26 mouse cellular contexts compared by ENCODE assay signal in genomic region chr9:95207661-95208060, GRCm38 (mm10).
A peak's percentile ranks its signal among the peaks of the same experiment; 100 is the strongest.
DNase-seq lines count a peak whose midpoint lies in the region; ATAC-seq and TF ChIP-seq lines count a peak whose summit lies in the region.
"Had no signal": no experiment of that assay in that cellular context is flagged by ENCODE, and none has a peak within 500 bp of the region (broad histone marks: within the 10 kb centered on the region; RNA-seq: fewer than 3 reads in every experiment).

No protein-coding gene starts in this region.

- 63% methylated on average over 7 of the region's 7 CpGs for WGBS in cerebellum, adult 2 months
- 60% methylated on average over 7 of the region's 7 CpGs for WGBS in hindbrain, postnatal 0 days
- WGBS in hindbrain, embryonic 16.5 days, result 67% methylated on average over 7 of the region's 7 CpGs

- H3K4me2 ChIP-seq in hindbrain, postnatal 0 days (ENCODE audit: low read depth, low read length), result no peak overlapping the region
- no peak overlapping the region for H3K4me2 ChIP-seq in hindbrain, embryonic 16.5 days (ENCODE audit: low read length)
- H3K4me2 ChIP-seq: heart, embryonic 11.5 days; hindbrain, embryonic 15.5 days; kidney, embryonic 15.5 days; liver, embryonic 15.5 days; lung, embryonic 15.5 days; midbrain, embryonic 13.5 days had no signal

- no peak overlapping the region for H3K9ac ChIP-seq in hindbrain, postnatal 0 days (replicated peaks; ENCODE audit: low read length)
- H3K9ac ChIP-seq in hindbrain, embryonic 16.5 days (ENCODE audit: low read depth, low read length), result no peak overlapping the region
- H3K9ac ChIP-seq: hindbrain, embryonic 15.5 days; kidney, embryonic 15.5 days; liver, embryonic 15.5 days; lung, embryonic 15.5 days; midbrain, embryonic 13.5 days had no signal

- TF ChIP-seq CTCF in cerebellum, adult 2 months (IDR thresholded peaks at IDR 0.05; ENCODE audit: borderline replicate concordance, insufficient read depth, low read depth, low read length), result no peak
- no peak for TF ChIP-seq CTCF in hindbrain, postnatal 0 days (IDR thresholded peaks at IDR 0.05; ENCODE audit: low read depth)

- TF ChIP-seq POLR2A in cerebellum, adult 2 months (IDR thresholded peaks at IDR 0.05; ENCODE audit: borderline replicate concordance, insufficient read depth, low read length), result no peak

- ATAC-seq in cerebellum, adult (ENCODE audit: insufficient number of reproducible peaks, low FRiP score, low TSS enrichment), result no peak
- ATAC-seq in hindbrain, postnatal 0 days, result no peak
- no peak for ATAC-seq in hindbrain, embryonic 16.5 days
- no peak for ATAC-seq in inflammation-experienced regulatory T-cells, adult 6 months
- ATAC-seq: intestine, postnatal 0 days; midbrain, embryonic 13.5 days had no signal

- H3K27me3 ChIP-seq in cerebellum, adult 2 months (ENCODE audit: control insufficient read depth, insufficient read depth, low read length), result no peaks in the 10 kb centered on the region
- no peaks in the 10 kb centered on the region for H3K27me3 ChIP-seq in hindbrain, postnatal 0 days (ENCODE audit: insufficient read depth, low read length)
- H3K27me3 ChIP-seq in hindbrain, embryonic 16.5 days (replicated peaks; ENCODE audit: control insufficient read depth, insufficient read depth, low read length), result no peaks in the 10 kb centered on the region
- H3K27me3 ChIP-seq: CH12.LX; hindbrain, embryonic 15.5 days; kidney, embryonic 15.5 days; liver, embryonic 15.5 days; lung, embryonic 15.5 days; midbrain, embryonic 13.5 days had no signal

- no peaks in the 10 kb centered on the region for H3K36me3 ChIP-seq in hindbrain, postnatal 0 days (ENCODE audit: insufficient read depth, low read length)
- H3K36me3 ChIP-seq in hindbrain, embryonic 16.5 days (ENCODE audit: control insufficient read depth, insufficient read depth, low read length), result no peaks in the 10 kb centered on the region
- H3K36me3 ChIP-seq: embryonic facial prominence, embryonic 10.5 days; G1E; hindbrain, embryonic 15.5 days; kidney, embryonic 15.5 days; limb, embryonic 10.5 days; liver, embryonic 15.5 days; lung, embryonic 15.5 days; midbrain, embryonic 13.5 days had no signal

- DNase-seq in cerebellum, adult 2 months, result peak; percentile 20 to 32
- DNase-seq in hindbrain, postnatal 0 days (ENCODE audit: low spot score), result peak; percentile 38
- peak; percentile 64 for DNase-seq in NIH3T3 (ENCODE audit: low read depth)
- DNase-seq in gonadal fat pad, adult 2 months (ENCODE audit: low read depth), result peak; percentile 52
- DNase-seq: B cell, adult 2 months; heart, adult 11 months; layer of hippocampus, adult 9-11 months; liver; lung, postnatal 36 days; thymus, adult 2 months had no signal

- no peak overlapping the region for H3K27ac ChIP-seq in cerebellum, adult 2 months (ENCODE audit: insufficient read depth, low read length)
- H3K27ac ChIP-seq in hindbrain, postnatal 0 days, result no peak overlapping the region
- H3K27ac ChIP-seq in hindbrain, embryonic 16.5 days (ENCODE audit: low read depth, low read length), result no peak overlapping the region
- H3K27ac ChIP-seq: embryonic facial prominence, embryonic 10.5 days; hindbrain, embryonic 15.5 days; kidney, embryonic 15.5 days; limb, embryonic 10.5 days; liver, embryonic 15.5 days; lung, embryonic 15.5 days; midbrain, embryonic 13.5 days; stomach, postnatal 0 days had no signal

- H3K4me1 ChIP-seq in cerebellum, adult 2 months (ENCODE audit: control insufficient read depth, insufficient read depth, low read length), result no peaks in the 10 kb centered on the region; the same call in 1 of the 2 replicates
- no peaks in the 10 kb centered on the region for H3K4me1 ChIP-seq in hindbrain, postnatal 0 days (ENCODE audit: insufficient read depth, low read length)
- H3K4me1 ChIP-seq in hindbrain, embryonic 16.5 days (ENCODE audit: control insufficient read depth, insufficient read depth, low read depth, low read length), result no peaks in the 10 kb centered on the region
- H3K4me1 ChIP-seq: hindbrain, embryonic 15.5 days; kidney, embryonic 15.5 days; limb, embryonic 10.5 days; liver, embryonic 15.5 days; lung, embryonic 15.5 days; megakaryocyte, embryonic 14.5 days had no signal

- H3K4me3 ChIP-seq in cerebellum, adult 2 months (replicated peaks; ENCODE audit: insufficient read depth, low read depth, low read length), result no peak overlapping the region
- no peak overlapping the region for H3K4me3 ChIP-seq in hindbrain, postnatal 0 days (ENCODE audit: low read length)
- no peak overlapping the region for H3K4me3 ChIP-seq in hindbrain, embryonic 16.5 days (ENCODE audit: low read length)
- H3K4me3 ChIP-seq: embryonic facial prominence, embryonic 10.5 days; hindbrain, embryonic 15.5 days; kidney, embryonic 15.5 days; limb, embryonic 10.5 days; liver, embryonic 15.5 days; lung, embryonic 15.5 days; megakaryocyte, embryonic 14.5 days; midbrain, embryonic 13.5 days had no signal

- H3K9me3 ChIP-seq in hindbrain, postnatal 0 days (ENCODE audit: low read length), result no peaks in the 10 kb centered on the region
- H3K9me3 ChIP-seq in hindbrain, embryonic 16.5 days (ENCODE audit: control insufficient read depth, low read length), result no peaks in the 10 kb centered on the region
- H3K9me3 ChIP-seq: embryonic facial prominence, embryonic 10.5 days; hindbrain, embryonic 15.5 days; kidney, embryonic 15.5 days; limb, embryonic 10.5 days; liver, embryonic 15.5 days; lung, embryonic 15.5 days; megakaryocyte, embryonic 14.5 days; midbrain, embryonic 13.5 days had no signal
